Mouse (Mus musculus) intestine, embryonic 16.5 days (tissue): ENCODE results near the gene Tmem184a. TPM values are rescaled to one million over a fixed set of nuclear protein-coding genes. Genes with fewer than 3 reads are reported as not detected.

ENCODE experiments used
- ATAC-seq: fragments of 200-750 bp; cut with Nextera tagmentation; 2 replicates; pipeline ENCODE4 v1.8.0; 2017; ENCODE audit warnings: moderate TSS enrichment, moderate library complexity
- H3K27ac ChIP-seq: fragments of 300-500 bp; sonication (generic); 2 replicates; pipeline ENCODE4 v1.5.1; 2014; ENCODE audit warnings: mild to moderate bottlenecking, low read length
- H3K27me3 ChIP-seq: fragments of 300-500 bp; sonication (generic); replicated peaks from 2 replicates; pipeline ENCODE4 v1.6.1; 2014; ENCODE audit warnings: low read length, control low read depth, mixed read lengths; ENCODE audit not compliant: control insufficient read depth, insufficient read depth
- H3K36me3 ChIP-seq: fragments of 300-500 bp; sonication (generic); 2 replicates; pipeline ENCODE4 v1.6.1; 2014; ENCODE audit warnings: low read length, control low read depth; ENCODE audit not compliant: control insufficient read depth, insufficient read depth
- H3K4me1 ChIP-seq: fragments of 300-500 bp; sonication (generic); 2 replicates; pipeline ENCODE4 v1.6.1; 2014; ENCODE audit warnings: low read length, control low read depth, mixed read lengths; ENCODE audit not compliant: control insufficient read depth, insufficient read depth
- H3K4me2 ChIP-seq: fragments of 300-500 bp; sonication (generic); 2 replicates; pipeline ENCODE4 v1.6.1; 2014; ENCODE audit warnings: low read depth, low read length, control low read depth
- H3K4me3 ChIP-seq: fragments of 300-500 bp; sonication (generic); 2 replicates; pipeline ENCODE4 v1.5.1; 2014; ENCODE audit warnings: mild to moderate bottlenecking, low read length
- H3K9ac ChIP-seq: fragments of 300-500 bp; sonication (generic); 2 replicates; pipeline ENCODE4 v1.6.1; 2014; ENCODE audit warnings: low read depth, low read length
- H3K9me3 ChIP-seq: fragments of 300-500 bp; sonication (generic); 2 replicates; pipeline ENCODE4 v1.6.1; 2016; ENCODE audit warnings: low read length, control low read depth; ENCODE audit not compliant: control insufficient read depth
- WGBS: fragments of 180-500 bp; shearing (Covaris S2); extraction: QIAGEN DNeasy Blood & Tissue Kit; methylation state at CpG from one replicate; pipeline ENCODE4 v1.1.7; 2014; 5-methylcytosine and 5-hydroxymethylcytosine counted together
- polyA plus RNA-seq: library from polyadenylated mRNA; unstranded; fragments of >200 nt; fragmentation: Nextera tagmentation; extraction: Ambion mirVana; gene quantifications from 2 replicates; pipeline ENCODE4 v1.2.1, GENCODE M21; 2015

Tmem184a gene
- polyA plus RNA-seq, 1 experiment from 2014 or later: 120 TPM

DNA sequence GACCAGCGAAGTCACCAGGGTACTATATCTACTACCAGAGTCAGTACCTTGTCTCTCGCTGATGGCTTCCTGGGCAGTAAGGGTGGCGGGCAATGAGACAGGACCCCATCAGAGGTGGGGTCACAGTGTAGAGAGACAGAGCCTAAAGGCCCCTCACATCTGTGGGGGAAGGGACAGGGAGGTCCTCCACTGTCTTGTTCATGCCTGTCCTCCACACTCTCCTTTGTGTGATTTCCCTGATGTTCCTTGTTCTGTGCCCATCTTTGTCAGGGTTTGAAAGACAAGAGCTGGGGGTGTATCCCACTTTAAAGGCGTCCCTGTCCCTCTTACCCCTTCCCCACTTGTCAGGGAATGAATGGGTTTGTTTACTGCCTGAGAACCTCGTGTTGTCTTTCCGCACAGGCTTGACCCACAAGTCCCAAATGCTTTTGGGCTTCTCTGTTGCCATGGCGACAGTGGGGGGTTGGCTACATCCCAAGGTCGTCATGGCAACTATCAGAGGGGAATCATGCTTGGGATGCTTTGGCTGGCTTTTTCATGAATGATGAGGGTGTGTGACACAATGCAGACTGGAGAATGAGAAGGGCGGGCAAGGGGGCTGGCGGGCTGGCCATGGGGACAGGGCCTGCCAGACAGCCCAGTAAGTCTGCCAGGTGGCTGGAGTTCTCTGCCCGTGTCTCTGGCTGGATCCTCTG, 22.1 kb downstream of the Tmem184a start:
- H3K4me3 ChIP-seq: peak overlapping the region; percentile 8; the same call in 1 of the 2 replicates
- peak overlapping the region; percentile 50; the same call in 1 of the 2 replicates for H3K9ac ChIP-seq
- H3K27ac ChIP-seq: peak overlapping the region; percentile 80
- H3K36me3 ChIP-seq: peaks cover 12% of the 10 kb centered on the region; the same call in 1 of the 2 replicates
- no peaks in the 10 kb centered on the region for H3K9me3 ChIP-seq
- peak overlapping the region; percentile 46 for H3K4me2 ChIP-seq
- 35% methylated on average over 11 of the region's 11 CpGs for WGBS
- H3K4me1 ChIP-seq: peaks cover 58% of the 10 kb centered on the region
- no peaks in the 10 kb centered on the region for H3K27me3 ChIP-seq
- 0 out of 2 replicates have a peak, but pooled peaks have one; percentile 11 for ATAC-seq

DNA sequence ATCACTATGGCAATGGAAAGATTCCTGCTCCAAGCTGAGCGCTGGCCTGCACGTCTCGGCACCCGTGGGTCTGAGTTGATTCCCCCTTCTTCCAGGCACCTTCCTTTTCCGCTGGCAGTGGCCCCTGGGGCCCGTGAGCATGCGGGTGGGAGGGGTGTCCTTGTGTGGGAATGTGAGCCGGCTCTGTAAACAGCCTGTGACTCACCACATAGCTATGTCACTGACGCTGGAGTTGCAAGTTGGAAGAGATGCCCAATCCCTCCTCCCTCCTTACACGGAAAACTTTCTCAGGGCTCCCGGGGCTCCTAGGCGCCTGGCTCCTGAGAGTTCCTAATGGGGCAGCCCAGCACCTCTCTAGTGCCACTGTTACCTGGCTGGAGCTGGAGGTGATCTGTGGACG, 22.8 kb downstream of the Tmem184a start:
- no peaks in the 10 kb centered on the region for H3K27me3 ChIP-seq
- H3K4me3 ChIP-seq: peak overlapping the region; percentile 17
- no peaks in the 10 kb centered on the region for H3K9me3 ChIP-seq
- ATAC-seq: peak; percentile 70
- H3K27ac ChIP-seq: peak overlapping the region; percentile 80
- peaks cover 12% of the 10 kb centered on the region; the same call in 1 of the 2 replicates for H3K36me3 ChIP-seq
- WGBS: 9% methylated on average over 13 of the region's 13 CpGs
- H3K4me2 ChIP-seq: peak overlapping the region; percentile 46
- H3K9ac ChIP-seq: peak overlapping the region; percentile 50
- peaks cover 63% of the 10 kb centered on the region for H3K4me1 ChIP-seq

DNA sequence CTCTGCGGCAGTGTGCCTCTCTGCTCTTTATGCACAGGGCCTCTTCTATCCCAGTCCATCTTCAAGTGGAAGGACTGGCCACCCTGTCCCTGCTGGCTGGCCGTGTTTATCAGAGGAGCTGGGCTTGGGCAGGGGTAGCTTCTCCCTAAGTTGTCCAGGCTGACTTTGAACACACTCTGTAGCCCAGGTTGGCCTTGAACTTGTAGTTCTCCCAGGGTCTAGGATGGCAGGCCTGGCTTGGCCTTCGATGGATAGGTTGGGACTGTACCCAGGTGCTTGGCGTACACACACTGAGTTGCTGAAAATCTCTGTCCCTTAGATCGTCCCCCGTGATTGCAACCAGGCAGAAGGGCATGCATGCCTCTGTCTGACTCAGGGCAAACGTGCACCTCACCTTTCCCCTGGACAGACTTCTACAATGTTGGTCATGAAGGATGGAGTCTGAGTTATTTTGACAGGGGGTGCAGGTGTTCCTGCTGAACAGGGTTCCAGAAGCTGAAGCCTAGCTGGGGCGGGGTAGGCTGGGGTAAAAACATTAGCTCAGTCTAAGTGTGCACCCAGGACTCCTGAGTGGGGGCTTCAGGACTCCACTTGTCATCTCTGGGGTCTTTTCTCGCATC, 23.6 kb downstream of the Tmem184a start:
- 74% methylated on average over 9 of the region's 9 CpGs for WGBS
- Histone ChIP-seq H3K4me2 (no peak overlapping the region), H3K27ac (no peak overlapping the region), H3K4me1 (peaks cover 64% of the 10 kb centered on the region), H3K4me3 (no peak overlapping the region), H3K9ac (peak overlapping the region; percentile 38; the same call in 1 of the 2 replicates), H3K27me3 (no peaks in the 10 kb centered on the region), H3K36me3 (0 out of 2 replicates have a peak, but pooled peaks cover 8% of the 10 kb centered on the region), H3K9me3 (no peaks in the 10 kb centered on the region)
- ATAC-seq: no peak

DNA sequence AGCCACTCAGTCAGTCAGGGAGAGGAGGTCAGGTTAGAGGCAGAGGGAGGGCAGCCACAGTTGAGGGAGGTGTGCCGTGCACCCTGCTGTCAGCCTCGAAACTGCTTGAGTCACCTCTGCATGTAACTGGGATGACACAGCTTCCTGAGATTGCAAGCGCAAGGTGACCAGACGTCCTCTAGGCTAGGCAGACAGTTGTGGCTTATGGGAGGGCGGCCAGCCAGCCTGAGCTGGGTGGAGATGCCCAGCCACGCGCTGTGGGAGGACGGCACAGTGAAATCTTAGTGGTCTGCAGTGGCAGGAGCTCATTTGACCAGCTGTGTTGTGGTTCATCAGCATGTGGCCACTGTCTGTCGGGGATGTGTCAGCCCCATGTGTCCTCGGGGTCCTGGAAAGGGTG, 24.8 kb downstream of the Tmem184a start:
- Histone ChIP-seq H3K27me3 (no peaks in the 10 kb centered on the region), H3K4me1 (peaks cover 67% of the 10 kb centered on the region), H3K36me3 (no peaks in the 10 kb centered on the region), H3K9ac (0 out of 2 replicates have a peak overlapping the region, but pooled peaks have one; percentile 7), H3K9me3 (no peaks in the 10 kb centered on the region), H3K4me3 (no peak overlapping the region), H3K27ac (no peak overlapping the region; the same call in 1 of the 2 replicates), H3K4me2 (no peak overlapping the region)
- WGBS: 66% methylated on average over 10 of the region's 10 CpGs
- ATAC-seq: no peak

DNA sequence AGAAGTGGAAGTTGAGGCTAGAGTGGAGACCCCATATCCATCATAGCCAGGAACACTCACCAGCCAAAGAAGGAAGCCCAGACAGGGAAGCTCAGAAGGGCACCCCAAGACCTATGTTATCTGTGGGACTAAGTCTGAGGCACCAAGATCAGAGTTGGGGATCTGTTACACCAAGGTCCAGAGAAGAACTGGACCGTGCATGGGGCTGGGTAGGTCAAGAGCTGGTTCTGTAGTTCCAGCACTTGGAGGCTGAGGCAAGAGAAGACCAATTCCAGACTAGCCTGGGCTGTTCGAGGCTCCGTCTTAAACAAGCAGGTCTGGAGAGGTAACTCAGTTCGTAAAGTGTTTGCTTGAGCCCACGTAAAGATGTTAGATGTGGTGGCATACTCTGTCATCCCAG, 25.6 kb downstream of the Tmem184a start:
- Histone ChIP-seq H3K27ac (peak overlapping the region; percentile 96), H3K4me3 (peak overlapping the region; percentile 36; the same call in 1 of the 2 replicates), H3K27me3 (no peaks in the 10 kb centered on the region), H3K36me3 (no peaks in the 10 kb centered on the region), H3K9me3 (no peaks in the 10 kb centered on the region), H3K4me1 (peaks cover 67% of the 10 kb centered on the region), H3K4me2 (peak overlapping the region; percentile 86), H3K9ac (no peak overlapping the region)
- 83% methylated on average over 5 of the region's 5 CpGs for WGBS
- ATAC-seq: no peak

DNA sequence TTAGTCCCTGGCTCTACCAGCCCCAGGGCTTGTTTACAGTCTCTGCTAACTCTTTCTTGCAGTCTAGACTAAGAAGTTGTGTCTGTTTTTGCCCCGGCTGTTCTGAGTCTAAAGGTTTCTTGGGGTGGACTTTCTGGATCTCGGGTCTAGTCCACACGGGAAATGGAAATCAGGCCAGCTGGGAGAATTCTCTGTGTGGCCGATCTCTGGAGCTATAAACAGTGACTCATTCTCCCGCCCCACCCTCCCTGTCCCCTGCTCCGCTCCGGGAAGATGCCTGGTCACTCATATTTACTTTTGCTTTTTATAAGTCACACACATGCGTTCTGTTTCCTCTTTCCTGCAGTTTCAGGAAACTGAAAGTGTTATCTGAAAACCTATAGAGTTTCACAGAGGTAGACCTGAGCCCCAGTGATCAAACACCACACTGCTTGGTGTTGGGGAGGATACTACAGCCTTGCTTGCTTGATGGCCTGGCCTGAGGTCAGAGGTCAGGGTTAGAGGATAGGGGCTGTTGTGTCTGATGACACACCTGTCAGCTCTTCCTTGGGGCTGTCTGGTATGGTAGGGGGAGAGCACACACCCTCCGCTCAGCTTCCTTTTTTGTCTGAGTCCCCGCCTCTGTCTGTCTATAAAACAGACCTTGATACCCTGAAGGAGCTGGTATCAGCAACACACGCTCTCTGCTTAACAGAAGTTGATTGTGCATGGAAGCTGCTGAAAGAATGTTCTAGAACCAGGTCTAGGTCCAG, 26.2 kb downstream of the Tmem184a start:
- Histone ChIP-seq H3K4me1 (peaks cover 66% of the 10 kb centered on the region), H3K9me3 (no peaks in the 10 kb centered on the region), H3K4me2 (peak overlapping the region; percentile 86), H3K27me3 (no peaks in the 10 kb centered on the region), H3K36me3 (no peaks in the 10 kb centered on the region), H3K9ac (peak overlapping the region; percentile 86), H3K27ac (peak overlapping the region; percentile 96), H3K4me3 (peak overlapping the region; percentile 78)
- ATAC-seq: peak; percentile 52
- WGBS: 19% methylated on average over 11 of the region's 11 CpGs

DNA sequence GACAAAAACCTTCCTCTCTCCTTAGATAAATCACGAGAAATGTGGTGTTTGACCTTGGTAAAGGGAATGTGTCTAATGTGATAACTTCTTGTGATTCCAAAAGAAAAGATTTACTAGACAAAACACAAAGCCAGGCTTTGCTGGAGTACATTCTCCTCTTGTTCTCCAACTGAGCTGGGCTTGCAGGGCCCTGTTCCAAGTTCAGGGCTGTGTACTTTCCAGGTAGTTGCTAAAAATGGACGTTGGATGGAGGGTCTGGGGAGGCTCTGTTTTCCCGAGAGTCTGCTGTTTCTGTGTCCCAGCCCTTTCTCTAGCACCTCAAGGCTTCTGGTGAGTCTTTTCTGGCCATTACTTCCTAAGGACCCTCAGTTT, 26.8 kb downstream of the Tmem184a start:
- Histone ChIP-seq H3K4me1 (peaks cover 60% of the 10 kb centered on the region), H3K9ac (peak overlapping the region; percentile 86), H3K36me3 (no peaks in the 10 kb centered on the region), H3K9me3 (no peaks in the 10 kb centered on the region), H3K4me2 (peak overlapping the region; percentile 86), H3K27me3 (no peaks in the 10 kb centered on the region), H3K27ac (peak overlapping the region; percentile 96), H3K4me3 (peak overlapping the region; percentile 78)
- no peak for ATAC-seq
- WGBS: 27% methylated on average over 3 of the region's 3 CpGs

DNA sequence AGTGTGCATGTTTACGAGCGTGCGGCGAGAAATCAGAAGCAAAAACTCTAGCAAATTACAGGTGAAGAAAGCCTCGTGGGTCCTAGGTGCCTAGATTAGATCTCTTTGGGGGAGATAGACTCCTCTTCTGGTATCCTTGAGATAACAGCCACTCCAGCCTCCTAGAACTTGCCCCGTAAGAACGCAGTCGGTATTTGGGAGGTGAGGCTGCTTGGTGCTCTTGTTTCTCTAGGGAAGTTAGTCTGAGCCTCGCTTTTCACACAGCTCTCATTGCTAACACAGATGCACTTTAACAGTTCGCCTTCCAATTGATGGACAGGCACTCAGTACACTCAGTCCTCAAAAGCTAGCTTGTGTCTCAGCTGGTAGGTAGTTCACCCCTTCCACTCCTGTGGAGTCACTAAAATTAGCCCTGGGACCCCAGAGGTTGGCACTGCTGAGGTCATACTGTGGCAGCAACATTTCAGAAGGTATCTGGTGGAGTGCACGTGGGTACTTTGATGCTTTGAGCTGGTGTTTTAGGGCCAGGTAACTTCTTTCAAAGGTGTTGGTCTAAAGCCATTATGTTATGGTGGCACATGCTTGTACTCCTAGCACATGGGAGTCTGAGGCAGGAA, 27.4 kb downstream of the Tmem184a start:
- peak overlapping the region; percentile 78 for H3K4me3 ChIP-seq
- ATAC-seq: no peak
- peak overlapping the region; percentile 86 for H3K9ac ChIP-seq
- H3K9me3 ChIP-seq: no peaks in the 10 kb centered on the region
- no peaks in the 10 kb centered on the region for H3K27me3 ChIP-seq
- WGBS: 13% methylated on average over 11 of the region's 11 CpGs
- H3K4me1 ChIP-seq: peaks cover 53% of the 10 kb centered on the region
- H3K27ac ChIP-seq: peak overlapping the region; percentile 96
- no peaks in the 10 kb centered on the region for H3K36me3 ChIP-seq
- H3K4me2 ChIP-seq: peak overlapping the region; percentile 86
